Mouse (Mus musculus): ENCODE measurements at regions not wholly inside any gene's neighbourhood (a gene's known extent, or its start where the extent isn't known, plus 50 kb on each side); places are given as distances from the start of the nearest gene placed in this dataset.

DNA sequence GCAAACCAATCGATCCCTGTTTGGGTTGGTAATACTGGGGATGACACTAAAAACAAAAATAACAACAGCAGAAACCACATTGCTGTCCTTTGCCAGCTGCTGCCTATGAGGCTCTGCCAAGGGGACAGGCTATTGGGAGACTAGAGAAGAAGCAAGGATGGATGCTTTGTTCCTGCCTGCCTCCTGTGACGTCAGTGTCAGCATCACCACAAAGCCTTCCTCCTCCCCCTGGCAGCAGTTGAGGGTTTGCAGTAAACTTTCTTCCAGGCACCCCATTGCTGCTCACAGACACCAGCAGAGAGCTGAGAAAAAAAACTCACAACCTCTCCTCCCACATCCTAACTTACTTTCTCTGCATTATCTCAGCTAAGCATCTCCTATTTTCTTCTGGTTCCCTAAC, 73.7 kb upstream of the Rnaseh2b start:
- TF ChIP-seq CHD2 (IDR thresholded peaks at IDR 0.05; ENCODE audit: low read length): no peak
- no peak for TF ChIP-seq CTCF (IDR thresholded peaks at IDR 0.05 in 2 of 3, conservative IDR thresholded peaks at IDR 0.05 in 1 of 3; ENCODE audit: control insufficient read depth in 1 of 3, insufficient read depth in 1 of 3, low read depth in 2 of 3, low read length in 3 of 3, poor library complexity in 1 of 3, severe bottlenecking in 1 of 3)
- no peak for TF ChIP-seq TCF12 (IDR thresholded peaks at IDR 0.05; ENCODE audit: low read depth, low read length)
- no peak for TF ChIP-seq ZC3H11A (IDR thresholded peaks at IDR 0.05; ENCODE audit: low read depth, low read length)
- TF ChIP-seq MYB (IDR thresholded peaks at IDR 0.05; ENCODE audit: low read depth, low read length): no peak
- TF ChIP-seq NRF1 (IDR thresholded peaks at IDR 0.05; ENCODE audit: insufficient read depth, low read depth, low read length, poor library complexity, severe bottlenecking): no peak
- TF ChIP-seq CHD1 (IDR thresholded peaks at IDR 0.05; ENCODE audit: low read depth, low read length): no peak
- no peak for TF ChIP-seq JUND (IDR thresholded peaks at IDR 0.05; ENCODE audit: low read depth, low read length)
- TF ChIP-seq POLR2AphosphoS5 (IDR thresholded peaks at IDR 0.05; ENCODE audit: borderline replicate concordance, low read depth, low read length): no peak

All from MEL (cell line).